Mouse (Mus musculus) heart, adult 18-20 months (tissue): Measurements from ENCODE around the gene AW011738. TPM values are rescaled to one million over a fixed set of nuclear protein-coding genes. Genes with fewer than 3 reads are reported as not detected.
A peak's percentile ranks its signal among the peaks of the same experiment; 100 is the strongest.

ENCODE experiments used
- DNase-seq, 2 experiments: peaks; one replicate each; pipeline ENCODE4 v3.0.0; 2021 to 2022; ENCODE audit warnings: mixed read lengths in 1 of 2
- total RNA-seq, 2 experiments: library from RNA; stranded (reverse); gene quantifications; 2 replicates each; pipeline ENCODE4 v1.2.3; 2021

AW011738 gene
- total RNA-seq, 2 experiments from 2014 or later = 9.5 to 11.6 TPM

- peak; percentile 88 to 94 for DNase-seq
Measured at GRCm38 (mm10) chr4:156197829-156198205, 5.3 kb upstream of the AW011738 start.

GRCm38 (mm10) chr4:156200623-156201475 lies 2.3 kb upstream of the AW011738 start, which contains the start of gene Isg15:
TSS of gene Isg15 (minus strand) at chr4:156200818.
- DNase-seq = peak; percentile 54 to 63

DNA sequence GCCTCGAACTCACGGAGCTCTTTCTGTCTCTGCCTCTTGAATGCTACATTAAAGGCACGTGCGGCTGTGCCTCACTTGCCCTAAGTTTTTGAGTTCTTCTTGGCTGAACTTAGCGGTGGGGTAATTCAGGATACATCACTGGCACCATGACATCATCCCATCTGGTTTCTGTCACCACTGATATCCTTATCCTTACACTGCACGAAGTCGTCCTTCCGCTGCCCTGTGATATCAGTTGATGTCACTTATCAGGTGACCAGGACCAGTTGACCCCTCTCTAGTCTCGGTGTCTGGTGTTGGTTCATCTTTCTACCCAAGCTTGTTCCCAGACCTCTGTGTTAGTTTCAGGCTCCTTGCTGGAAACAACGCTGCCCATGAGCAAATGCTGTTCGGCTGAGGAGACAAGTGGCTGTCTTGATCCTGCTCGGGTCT lies 626 bp upstream of the AW011738 start:
- DNase-seq = peak in 1 of 2 experiments; percentile 39

DNA sequence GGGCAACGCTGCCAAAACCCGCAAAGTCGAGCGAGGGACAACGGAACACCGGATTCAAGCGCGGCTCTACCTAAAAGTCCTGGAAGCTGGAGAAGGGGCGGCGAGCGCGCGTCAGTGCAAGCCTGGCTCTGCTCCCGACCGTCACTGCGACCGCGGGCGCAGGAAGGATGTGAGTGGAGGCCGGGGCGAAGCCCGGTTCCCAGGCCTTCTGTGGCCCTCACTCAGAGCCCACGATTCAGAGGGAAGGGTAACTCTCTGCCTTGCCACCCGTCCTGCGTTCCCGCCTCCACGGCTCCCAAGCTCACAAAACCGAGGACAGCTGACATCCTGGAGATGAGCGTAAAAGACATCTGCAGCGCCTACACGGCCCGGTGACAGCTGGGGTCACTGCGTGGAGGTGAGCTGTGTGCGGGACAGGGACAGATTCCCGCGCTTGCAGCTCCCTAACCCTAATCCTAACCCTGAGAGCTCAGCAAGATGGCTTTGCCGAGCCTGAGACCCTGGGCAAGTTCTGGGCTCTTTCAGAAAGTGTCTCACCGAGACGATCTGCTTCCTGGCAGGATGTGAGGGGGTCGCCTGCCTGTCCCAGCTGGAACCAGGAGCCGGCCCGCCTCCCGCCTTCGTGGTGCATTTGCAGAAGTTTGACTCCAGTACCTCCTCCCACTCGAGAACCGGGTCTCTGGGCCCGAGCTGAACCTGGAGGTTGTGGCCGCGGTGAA lies 468 bp downstream of the AW011738 start:
- DNase-seq = peak; percentile 36 to 42

GRCm38 (mm10) chr4:156208872-156209271 lies 5.8 kb downstream of the AW011738 start:
- no peak for DNase-seq

GRCm38 (mm10) chr4:156209963-156210635 lies 7.0 kb downstream of the AW011738 start:
- DNase-seq = no peak

DNA sequence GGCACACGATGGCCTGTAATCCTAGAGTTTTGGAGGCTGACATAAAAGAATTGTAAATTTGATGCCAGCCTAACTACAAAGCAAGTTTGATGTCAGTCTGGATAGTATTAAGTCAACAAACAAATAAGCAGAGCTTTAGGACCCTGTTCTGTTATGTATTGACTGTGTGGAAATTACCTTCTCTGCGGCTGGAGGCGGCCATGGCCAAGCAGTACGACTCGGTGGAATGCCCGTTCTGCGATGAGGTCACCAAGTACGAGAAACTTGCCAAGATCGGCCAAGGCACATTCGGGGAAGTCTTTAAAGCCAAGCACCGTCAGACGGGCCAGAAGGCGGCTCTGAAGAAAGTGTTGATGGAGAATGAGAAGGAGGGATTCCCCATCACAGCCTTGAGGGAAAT lies 10.0 kb downstream of the AW011738 start:
- no peak for DNase-seq

DNA sequence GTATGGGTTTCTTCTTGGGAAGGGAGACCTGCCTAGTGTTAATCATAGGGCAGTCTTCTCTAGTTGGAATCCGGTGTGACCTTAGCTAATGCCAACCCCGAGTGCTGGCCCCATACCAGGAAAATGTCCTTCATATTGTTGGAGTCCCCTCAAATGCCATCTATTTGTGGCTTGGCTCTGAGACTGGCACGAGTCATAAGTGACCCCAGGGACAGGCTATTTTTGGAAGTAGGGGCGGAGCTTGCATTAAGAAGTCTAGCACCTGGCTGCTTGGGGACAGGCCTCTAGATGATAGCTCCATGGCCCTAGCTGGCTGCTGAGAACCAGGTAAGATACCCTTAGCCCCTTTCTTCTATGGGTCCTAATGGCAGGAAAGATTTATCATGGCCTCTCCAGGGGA lies 12.5 kb downstream of the AW011738 start, which contains the start of gene Perm1:
TSS of gene Perm1 (plus strand) at position 220 of the 400 bp plus-strand sequence.
- peak; percentile 87 to 89 for DNase-seq

GRCm38 (mm10) chr4:156216196-156216595 lies 13.1 kb downstream of the AW011738 start:
- DNase-seq = peak in 1 of 2 experiments; percentile 32

DNA sequence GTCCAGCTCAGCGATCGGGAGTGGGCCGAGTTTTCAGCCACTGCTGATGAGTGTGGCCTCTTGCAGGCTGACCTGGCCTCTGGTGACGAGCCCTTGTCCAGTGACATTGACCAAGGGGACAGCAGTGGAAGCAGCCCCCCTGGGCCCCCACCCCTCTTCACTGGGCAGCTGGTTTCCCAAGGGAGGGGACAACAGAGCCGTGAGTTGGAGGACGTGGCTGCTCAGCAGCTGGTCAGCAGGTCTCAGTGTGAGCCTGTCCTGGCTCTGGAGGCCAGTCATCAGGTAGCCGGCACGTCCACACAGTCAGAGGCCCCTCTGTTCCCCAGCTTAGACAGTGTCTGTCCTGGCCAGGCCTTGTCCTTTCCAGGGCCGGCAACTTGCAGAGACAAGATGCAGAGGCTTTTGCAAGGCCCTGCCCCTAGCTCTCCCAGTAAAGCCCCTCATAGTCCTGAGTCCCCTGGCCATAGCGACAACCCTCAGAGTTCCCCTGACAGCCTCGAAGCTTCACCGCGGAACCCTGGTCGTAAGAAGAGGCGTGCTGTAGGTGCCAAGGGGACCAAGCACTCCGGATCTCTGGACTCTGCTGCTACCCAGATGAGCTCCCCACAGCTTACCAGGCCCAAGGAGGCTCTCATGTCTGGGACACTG lies 14.0 kb downstream of the AW011738 start:
- DNase-seq = peak; percentile 51 to 52

- peak; percentile 25 to 50 for DNase-seq
Measured at GRCm38 (mm10) chr4:156217838-156218237, 14.7 kb downstream of the AW011738 start.

- no peak for DNase-seq
Measured at GRCm38 (mm10) chr4:156219936-156220335, 16.8 kb downstream of the AW011738 start.

DNA sequence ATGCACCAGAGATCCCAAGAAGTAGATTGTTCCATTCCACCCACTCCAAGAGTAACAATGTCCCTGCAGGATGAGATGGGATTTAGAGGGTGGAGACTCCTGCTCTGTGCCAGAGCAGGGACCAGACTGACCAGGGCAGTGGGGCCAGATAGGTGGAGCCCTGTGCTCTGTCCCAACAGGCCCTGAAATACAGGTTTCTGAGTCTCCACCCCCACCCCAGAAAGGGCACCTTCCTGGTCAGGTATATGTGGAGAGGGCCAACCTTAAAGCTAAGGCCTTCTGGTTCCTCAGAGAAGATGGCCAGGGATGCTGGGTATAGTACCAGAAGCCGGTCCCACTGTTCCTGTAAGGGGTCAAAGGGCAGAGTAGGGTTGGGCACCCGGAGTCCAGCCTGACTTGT lies 21.2 kb downstream of the AW011738 start:
- no peak for DNase-seq

DNA sequence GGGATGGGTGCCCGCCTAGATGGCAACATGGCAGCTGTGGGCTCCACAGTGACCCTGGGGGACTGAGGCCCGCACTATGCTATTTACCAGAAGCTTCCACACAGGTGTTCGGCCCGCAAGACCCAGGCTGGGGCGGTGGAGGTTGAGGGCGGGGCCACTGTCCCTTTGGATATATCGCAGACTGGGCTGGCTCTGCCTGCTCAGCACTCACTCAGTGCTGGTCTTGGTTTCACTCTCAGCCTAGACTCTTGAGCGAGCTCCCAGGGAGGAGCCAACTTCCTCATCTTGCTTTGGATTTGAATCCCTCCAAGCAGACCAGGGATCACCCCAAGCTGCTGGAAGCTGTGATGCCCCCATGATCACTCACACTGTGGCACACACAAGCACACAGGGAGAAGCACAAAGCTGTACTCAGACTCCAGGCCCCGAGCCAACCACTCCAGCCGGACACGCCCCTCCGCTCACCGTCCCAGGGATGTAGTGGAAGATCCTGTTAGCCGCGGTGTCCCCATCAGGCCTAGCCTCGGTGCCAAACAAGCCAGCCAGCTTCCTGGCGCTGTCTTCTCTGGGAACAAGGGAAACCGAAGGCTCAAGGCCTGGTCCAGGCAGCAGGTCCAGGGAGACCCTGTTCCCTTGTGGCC lies 24.8 kb downstream of the AW011738 start:
- DNase-seq = peak; percentile 58 to 67

DNA sequence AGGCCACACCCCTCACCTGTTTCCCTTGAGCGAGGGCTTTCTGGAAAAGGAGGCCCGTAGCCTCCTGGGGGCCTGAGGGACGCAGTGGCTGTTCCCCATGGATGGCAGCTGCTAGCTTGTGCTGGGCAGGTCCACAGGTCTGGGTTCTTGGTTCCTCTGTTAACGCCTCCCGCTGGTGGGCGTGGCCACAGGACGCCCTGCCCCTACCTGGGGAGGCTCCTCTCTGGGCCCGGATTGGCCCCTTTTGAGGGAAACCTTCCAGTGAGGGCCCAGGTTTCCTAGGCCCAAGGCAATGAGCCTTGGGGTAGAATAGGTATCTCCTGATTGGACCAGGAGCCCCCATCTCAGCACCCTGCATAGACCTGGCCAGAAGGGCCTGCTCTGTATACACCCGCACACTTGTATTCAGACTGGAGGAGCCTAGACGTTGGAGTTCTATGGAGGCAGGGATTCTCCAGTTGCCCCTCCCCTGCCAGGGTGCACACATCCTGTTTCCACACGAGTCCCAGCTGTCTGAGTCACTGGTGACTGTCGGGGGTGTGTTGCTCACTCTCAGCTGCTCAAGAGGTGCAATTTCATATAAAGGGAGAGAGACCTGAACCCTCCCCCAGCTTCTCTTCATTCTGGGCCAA lies 25.4 kb downstream of the AW011738 start:
- peak in 1 of 2 experiments; percentile 24 for DNase-seq

- peak in 1 of 2 experiments; percentile 39 for DNase-seq
Measured at GRCm38 (mm10) chr4:156234021-156234501, 31.0 kb downstream of the AW011738 start.

DNA sequence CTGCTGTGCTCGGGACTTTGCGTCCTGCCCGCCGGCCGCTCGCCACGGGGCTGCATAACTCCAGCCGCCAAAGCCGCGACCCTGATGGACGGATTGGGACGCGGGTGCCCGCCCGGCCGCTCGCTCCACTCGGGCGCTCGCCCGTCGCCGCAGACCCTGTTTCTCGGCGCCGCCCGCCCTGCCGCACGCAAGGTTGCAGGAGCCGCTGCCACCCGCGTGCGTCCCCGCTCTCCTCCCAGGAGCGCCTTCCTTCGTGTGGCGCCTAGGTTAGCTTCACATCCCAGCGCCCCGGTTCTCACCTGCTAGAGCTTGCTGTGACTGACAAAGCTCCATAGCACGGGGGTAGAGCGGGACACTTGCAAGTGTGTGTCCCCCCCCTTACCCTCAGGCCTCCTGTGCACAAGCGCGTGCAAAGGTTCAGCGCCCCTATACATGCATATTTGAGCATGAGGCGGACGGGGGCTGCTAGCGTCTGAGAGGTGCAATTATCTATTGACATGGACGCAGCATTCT lies 31.7 kb downstream of the AW011738 start, which contains the start of gene Plekhn1:
TSS of gene Plekhn1 (minus strand) at position 157 of the 513 bp plus-strand sequence.
- peak; percentile 80 to 82 for DNase-seq

GRCm38 (mm10) chr4:156235360-156235770 lies 32.3 kb downstream of the AW011738 start:
- DNase-seq = peak in 1 of 2 experiments; percentile 32

DNA sequence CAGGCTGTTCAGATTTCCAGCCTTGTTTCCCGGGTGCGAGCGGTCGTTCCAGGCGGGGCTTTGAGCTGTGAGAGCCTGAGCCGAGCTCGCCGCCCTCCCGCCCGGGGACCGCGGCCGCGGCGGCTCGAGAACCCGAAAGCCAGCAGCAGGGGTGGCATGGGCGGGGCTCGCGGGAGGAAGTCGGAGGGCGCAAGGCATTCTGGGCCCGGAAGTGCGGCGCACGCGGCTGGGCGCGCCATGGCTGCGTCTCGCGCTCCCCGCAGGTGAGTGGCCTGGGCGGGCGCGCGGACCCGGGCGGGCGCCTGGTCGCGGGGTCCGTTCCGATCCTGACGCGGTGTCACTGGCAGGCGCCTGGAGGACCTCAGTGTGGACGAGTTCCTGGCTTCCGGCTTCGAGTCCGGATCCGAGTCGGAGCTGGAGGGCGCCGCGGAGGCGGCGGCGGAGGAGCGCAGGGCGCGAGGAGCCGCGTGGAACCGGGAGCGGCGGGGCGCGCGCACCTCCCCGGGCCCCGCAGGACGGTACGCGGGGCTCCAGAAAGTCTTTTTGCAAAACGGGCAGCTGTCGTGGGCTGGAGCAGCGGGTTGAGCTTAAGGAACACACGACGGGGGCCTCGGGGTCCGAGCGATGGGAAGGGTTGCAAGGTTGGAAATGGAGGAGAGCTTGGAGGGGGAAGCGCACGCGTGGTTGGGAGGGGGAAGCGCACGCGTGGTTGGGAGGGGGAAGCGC lies 32.9 kb downstream of the AW011738 start, which contains the start of gene Noc2l:
TSS of gene Noc2l (plus strand) at position 203 of the 726 bp plus-strand sequence.
- DNase-seq = peak; percentile 92 to 94
